Mouse (Mus musculus): ENCODE measurements at regions not wholly inside any gene's neighbourhood (a gene's known extent, or its start where the extent isn't known, plus 50 kb on each side); places are given as distances from the start of the nearest gene placed in this dataset.

- no peak overlapping the region for H3K9ac ChIP-seq (replicated peaks; ENCODE audit: low read length)
- no peak overlapping the region for H3K27ac ChIP-seq
- no peaks in the 10 kb centered on the region for H3K27me3 ChIP-seq (ENCODE audit: insufficient read depth, low read length)
- DNase-seq (ENCODE audit: low spot score) (no peak), ATAC-seq (no peak)
- H3K4me3 ChIP-seq (ENCODE audit: low read length): no peak overlapping the region
- no peak for TF ChIP-seq CTCF (IDR thresholded peaks at IDR 0.05; ENCODE audit: low read depth)
- H3K4me2 ChIP-seq (ENCODE audit: low read depth, low read length): no peak overlapping the region
- H3K4me1 ChIP-seq (ENCODE audit: insufficient read depth, low read length): no peaks in the 10 kb centered on the region
- H3K9me3 ChIP-seq (ENCODE audit: low read length): no peaks in the 10 kb centered on the region
- WGBS: 91% methylated on average over 3 of the region's 3 CpGs
- no peaks in the 10 kb centered on the region for H3K36me3 ChIP-seq (ENCODE audit: insufficient read depth, low read length)
Measured at GRCm38 (mm10) chr7:34587239-34587638, 69.3 kb downstream of the Kctd15 start.

DNA sequence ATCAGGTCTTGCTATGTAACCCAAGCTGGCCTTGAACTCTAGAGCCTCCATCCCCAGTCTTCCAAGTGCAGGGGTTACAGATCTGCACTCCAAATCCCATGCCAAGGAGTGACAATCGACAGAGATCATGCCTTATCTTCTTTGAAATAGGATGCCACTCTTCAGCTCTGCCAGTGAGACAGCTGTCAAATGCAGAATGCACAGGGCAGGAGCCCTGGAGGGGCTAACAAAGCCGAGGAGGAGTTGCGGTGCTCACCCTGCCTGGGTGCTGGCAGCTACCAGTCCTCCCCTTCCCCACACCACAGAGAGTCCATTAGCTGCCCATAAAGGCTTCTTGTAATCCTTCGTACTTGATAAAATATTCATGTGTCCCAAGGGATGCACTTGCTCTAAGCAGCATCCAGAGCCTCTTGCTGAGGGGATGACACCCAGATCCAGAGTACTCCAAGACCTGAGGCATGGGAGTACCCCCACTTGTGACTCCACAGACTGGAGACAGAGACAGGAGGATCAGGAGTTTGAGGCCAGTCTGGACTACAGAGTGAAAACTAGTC lies 71.1 kb downstream of the Kctd15 start:
- H3K9ac ChIP-seq (replicated peaks; ENCODE audit: low read length): no peak overlapping the region
- no peaks in the 10 kb centered on the region for H3K27me3 ChIP-seq (ENCODE audit: insufficient read depth, low read length)
- TF ChIP-seq CTCF (IDR thresholded peaks at IDR 0.05; ENCODE audit: low read depth): no peak
- H3K4me2 ChIP-seq (ENCODE audit: low read depth, low read length): no peak overlapping the region
- no peaks in the 10 kb centered on the region for H3K36me3 ChIP-seq (ENCODE audit: insufficient read depth, low read length)
- H3K4me1 ChIP-seq (ENCODE audit: insufficient read depth, low read length): no peaks in the 10 kb centered on the region
- no peak overlapping the region for H3K27ac ChIP-seq
- 44% methylated on average over 4 of the region's 4 CpGs for WGBS
- no peak for DNase-seq (ENCODE audit: low spot score)
- H3K4me3 ChIP-seq (ENCODE audit: low read length): no peak overlapping the region
- H3K9me3 ChIP-seq (ENCODE audit: low read length): no peaks in the 10 kb centered on the region
- ATAC-seq: no peak

- Histone ChIP-seq H3K9me3 (ENCODE audit: low read length) (no peaks in the 10 kb centered on the region), H3K4me1 (ENCODE audit: insufficient read depth, low read length) (no peaks in the 10 kb centered on the region), H3K4me2 (ENCODE audit: low read depth, low read length) (no peak overlapping the region), H3K36me3 (ENCODE audit: insufficient read depth, low read length) (no peaks in the 10 kb centered on the region), H3K9ac (replicated peaks; ENCODE audit: low read length) (no peak overlapping the region), H3K27ac (no peak overlapping the region), H3K27me3 (ENCODE audit: insufficient read depth, low read length) (no peaks in the 10 kb centered on the region), H3K4me3 (ENCODE audit: low read length) (no peak overlapping the region)
- 96% methylated on average over 7 of the region's 7 CpGs for WGBS
- TF ChIP-seq CTCF (IDR thresholded peaks at IDR 0.05; ENCODE audit: low read depth): no peak
- no peak for ATAC-seq
- no peak for DNase-seq (ENCODE audit: low spot score)
Measured at GRCm38 (mm10) chr7:34584870-34585269, 71.7 kb downstream of the Kctd15 start.

DNA sequence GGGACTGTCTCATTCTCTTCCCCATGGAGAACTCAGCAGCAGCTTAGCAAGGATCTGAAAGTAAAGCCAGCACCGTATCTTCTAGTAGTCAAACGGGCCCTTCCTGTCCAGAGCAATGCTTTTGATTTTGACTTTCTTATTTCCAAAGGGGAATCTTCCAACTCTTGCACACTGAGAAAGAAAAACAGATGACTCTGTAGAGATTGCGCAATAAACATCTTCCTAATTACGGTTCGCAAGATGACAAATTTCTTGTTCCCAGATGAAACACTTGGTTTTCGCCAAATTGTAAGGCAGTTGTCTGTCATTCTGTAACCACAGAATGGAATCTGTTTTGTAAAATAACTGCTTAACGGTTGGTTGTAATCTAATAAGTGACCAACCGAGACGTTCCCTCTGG lies 75.7 kb downstream of the Kctd15 start:
- H3K9me3 ChIP-seq (ENCODE audit: low read length): 0 out of 2 replicates have a peak, but pooled peaks cover 7% of the 10 kb centered on the region
- no peak for ATAC-seq
- H3K9ac ChIP-seq (replicated peaks; ENCODE audit: low read length): no peak overlapping the region
- no peak overlapping the region for H3K4me3 ChIP-seq (ENCODE audit: low read length)
- no peaks in the 10 kb centered on the region for H3K4me1 ChIP-seq (ENCODE audit: insufficient read depth, low read length)
- H3K27ac ChIP-seq: no peak overlapping the region
- no peak for TF ChIP-seq CTCF (IDR thresholded peaks at IDR 0.05; ENCODE audit: low read depth)
- WGBS: 92% methylated on average over 9 of the region's 9 CpGs
- DNase-seq (ENCODE audit: low spot score): no peak
- no peaks in the 10 kb centered on the region for H3K27me3 ChIP-seq (ENCODE audit: insufficient read depth, low read length)
- no peaks in the 10 kb centered on the region for H3K36me3 ChIP-seq (ENCODE audit: insufficient read depth, low read length)
- no peak overlapping the region for H3K4me2 ChIP-seq (ENCODE audit: low read depth, low read length)

DNA sequence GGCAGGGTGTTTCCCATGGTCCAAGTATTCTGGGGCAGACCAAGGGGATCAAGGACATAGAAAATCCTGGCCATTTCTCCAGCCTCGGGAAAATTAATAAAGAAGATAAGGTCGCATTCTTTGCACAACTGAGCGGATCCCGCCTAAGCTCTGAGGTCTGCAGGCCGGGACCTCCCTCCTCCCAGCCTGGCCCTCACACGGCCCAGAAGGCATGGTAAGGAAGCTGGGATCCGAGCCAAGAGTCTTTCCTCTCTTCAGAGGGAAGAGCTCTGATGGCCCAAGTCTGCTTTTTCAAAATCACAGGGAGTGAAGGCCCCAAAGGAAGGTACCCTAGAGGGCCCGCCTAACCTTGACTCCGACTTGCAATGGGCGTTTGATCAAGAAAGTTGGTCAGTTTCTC lies 85.2 kb downstream of the Kctd15 start:
- no peak overlapping the region for H3K4me2 ChIP-seq (ENCODE audit: low read depth, low read length)
- no peaks in the 10 kb centered on the region for H3K36me3 ChIP-seq (ENCODE audit: insufficient read depth, low read length)
- no peak overlapping the region for H3K4me3 ChIP-seq (ENCODE audit: low read length)
- no peaks in the 10 kb centered on the region for H3K9me3 ChIP-seq (ENCODE audit: low read length)
- H3K27me3 ChIP-seq (ENCODE audit: insufficient read depth, low read length): no peaks in the 10 kb centered on the region
- no peak for TF ChIP-seq CTCF (IDR thresholded peaks at IDR 0.05; ENCODE audit: low read depth)
- no peak overlapping the region; the same call in 1 of the 2 replicates for H3K9ac ChIP-seq (replicated peaks; ENCODE audit: low read length)
- DNase-seq (ENCODE audit: low spot score) (peak; percentile 60), ATAC-seq (no peak; the same call in 1 of the 2 replicates)
- H3K27ac ChIP-seq: peak overlapping the region; percentile 38; the same call in 1 of the 2 replicates
- H3K4me1 ChIP-seq (ENCODE audit: insufficient read depth, low read length): peaks cover 15% of the 10 kb centered on the region; the same call in 1 of the 2 replicates
- 41% methylated on average over 10 of the region's 10 CpGs for WGBS

- ATAC-seq: peak; percentile 91
- no peaks in the 10 kb centered on the region for H3K27me3 ChIP-seq (ENCODE audit: insufficient read depth, low read length)
- H3K27ac ChIP-seq: peak overlapping the region; percentile 38
- TF ChIP-seq CTCF (IDR thresholded peaks at IDR 0.05; ENCODE audit: low read depth): no peak
- no peaks in the 10 kb centered on the region for H3K9me3 ChIP-seq (ENCODE audit: low read length)
- H3K9ac ChIP-seq (replicated peaks; ENCODE audit: low read length): peak overlapping the region; percentile 3
- WGBS: 2% methylated on average over 43 of the region's 43 CpGs
- no peaks in the 10 kb centered on the region for H3K36me3 ChIP-seq (ENCODE audit: insufficient read depth, low read length)
- DNase-seq (ENCODE audit: low spot score): peak; percentile 73
- peaks cover 15% of the 10 kb centered on the region; the same call in 1 of the 2 replicates for H3K4me1 ChIP-seq (ENCODE audit: insufficient read depth, low read length)
- H3K4me2 ChIP-seq (ENCODE audit: low read depth, low read length): peak overlapping the region; percentile 48
- peak overlapping the region; percentile 19 for H3K4me3 ChIP-seq (ENCODE audit: low read length)
Measured at GRCm38 (mm10) chr7:34570114-34571065, 86.1 kb downstream of the Kctd15 start.
